Mouse (Mus musculus): ENCODE measurements at regions not wholly inside any gene's neighbourhood (a gene's known extent, or its start where the extent isn't known, plus 50 kb on each side); places are given as distances from the start of the nearest gene placed in this dataset.

- no peak for TF ChIP-seq CTCF (conservative IDR thresholded peaks at IDR 0.05; ENCODE audit: low read length)
- no peak for TF ChIP-seq POU5F1 (IDR thresholded peaks at IDR 0.05; ENCODE audit: borderline replicate concordance, low read length)
- TF ChIP-seq NANOG (IDR thresholded peaks at IDR 0.05; ENCODE audit: borderline replicate concordance, low read length), result no peak
These were observed 520.9 kb upstream of the Tbx3 start for GRCm38 (mm10) chr5:119149389-119150185.
